Mouse (Mus musculus) forebrain, embryonic 14.5 days (tissue): ENCODE measurements at regions not wholly inside any gene's neighbourhood (a gene's known extent, or its start where the extent isn't known, plus 50 kb on each side); places are given as distances from the start of the nearest gene placed in this dataset.

ENCODE experiments used
- ATAC-seq: fragments of 200-750 bp; cut with Nextera tagmentation; 2 replicates; pipeline ENCODE4 v1.8.0; 2017; ENCODE audit warnings: mild to moderate bottlenecking, moderate library complexity
- DNase-seq: peaks from one replicate; pipeline ENCODE4 v3.0.0-alpha.2; 2015; ENCODE audit warnings: low spot score
- H3K27ac ChIP-seq: fragments of 300-500 bp; sonication (generic); 2 replicates; pipeline ENCODE4 v1.5.1; 2014; ENCODE audit warnings: low read depth, mild to moderate bottlenecking, control low read depth, low read length, moderate library complexity
- H3K27me3 ChIP-seq: fragments of 300-500 bp; sonication (generic); replicated peaks from 2 replicates; pipeline ENCODE4 v1.6.1; 2014; ENCODE audit warnings: low read length, control low read depth, mixed read lengths; ENCODE audit not compliant: control insufficient read depth, insufficient read depth
- H3K36me3 ChIP-seq: fragments of 300-500 bp; sonication (generic); 2 replicates; pipeline ENCODE4 v1.6.1; 2014; ENCODE audit warnings: low read length, control low read depth; ENCODE audit not compliant: control insufficient read depth, insufficient read depth
- H3K4me1 ChIP-seq: fragments of 300-500 bp; sonication (generic); 2 replicates; pipeline ENCODE4 v1.6.1; 2014; ENCODE audit warnings: antibody characterized with exemption, low read length, control low read depth; ENCODE audit not compliant: control insufficient read depth, insufficient read depth
- H3K4me2 ChIP-seq: fragments of 300-500 bp; sonication (generic); 2 replicates; pipeline ENCODE4 v1.6.1; 2014; ENCODE audit warnings: mild to moderate bottlenecking, control low read depth, low read length
- H3K4me3 ChIP-seq: fragments of 300-500 bp; sonication (generic); 2 replicates; pipeline ENCODE4 v1.5.1; 2014; ENCODE audit warnings: low read depth, low read length, control low read depth
- H3K9ac ChIP-seq: fragments of 300-500 bp; sonication (generic); 2 replicates; pipeline ENCODE4 v1.6.1; 2014; ENCODE audit warnings: mild to moderate bottlenecking, low read length, control low read depth, moderate library complexity
- H3K9me3 ChIP-seq: fragments of 300-500 bp; sonication (generic); replicated peaks from 2 replicates; pipeline ENCODE4 v1.6.1; 2016; ENCODE audit warnings: low read length, control low read depth, mixed read lengths; ENCODE audit not compliant: control insufficient read depth
- WGBS: fragments of 180-500 bp; shearing (Covaris S2); extraction: QIAGEN DNeasy Blood & Tissue Kit; methylation state at CpG from one replicate; pipeline ENCODE4 v1.1.7; 2014; 5-methylcytosine and 5-hydroxymethylcytosine counted together

GRCm38 (mm10) chr3:154451169-154451568, 120.7 kb upstream of the Lhx8 start:
- no peak overlapping the region for H3K27ac ChIP-seq
- no peak overlapping the region for H3K4me3 ChIP-seq
- 89% methylated on average over 7 of the region's 7 CpGs for WGBS
- no peaks in the 10 kb centered on the region for H3K27me3 ChIP-seq
- DNase-seq (no peak), ATAC-seq (no peak)
- H3K36me3 ChIP-seq: no peaks in the 10 kb centered on the region
- H3K9ac ChIP-seq: no peak overlapping the region
- no peak overlapping the region for H3K4me2 ChIP-seq
- H3K9me3 ChIP-seq: no peaks in the 10 kb centered on the region; the same call in 1 of the 2 replicates
- H3K4me1 ChIP-seq: no peaks in the 10 kb centered on the region

GRCm38 (mm10) chr3:154443351-154444075, 113.1 kb upstream of the Lhx8 start:
- Histone ChIP-seq H3K36me3 (no peaks in the 10 kb centered on the region), H3K9me3 (no peaks in the 10 kb centered on the region; the same call in 1 of the 2 replicates), H3K4me3 (no peak overlapping the region), H3K4me2 (no peak overlapping the region), H3K27me3 (no peaks in the 10 kb centered on the region), H3K27ac (no peak overlapping the region), H3K9ac (no peak overlapping the region), H3K4me1 (no peaks in the 10 kb centered on the region)
- 88% methylated on average over 10 of the region's 10 CpGs for WGBS
- ATAC-seq: no peak
- DNase-seq: no peak

- H3K36me3 ChIP-seq: no peaks in the 10 kb centered on the region
- H3K27me3 ChIP-seq: no peaks in the 10 kb centered on the region
- H3K4me1 ChIP-seq: no peaks in the 10 kb centered on the region
- DNase-seq (peak; percentile 39), ATAC-seq (peak; percentile 44; the same call in 1 of the 2 replicates)
- H3K9ac ChIP-seq: no peak overlapping the region
- no peak overlapping the region for H3K27ac ChIP-seq
- no peak overlapping the region for H3K4me2 ChIP-seq
- no peak overlapping the region for H3K4me3 ChIP-seq
- no peaks in the 10 kb centered on the region for H3K9me3 ChIP-seq
These were observed 111.0 kb upstream of the Lhx8 start for GRCm38 (mm10) chr3:154441454-154441853.

- no peak overlapping the region for H3K27ac ChIP-seq
- H3K4me2 ChIP-seq: no peak overlapping the region
- no peak overlapping the region for H3K4me3 ChIP-seq
- ATAC-seq: peak; percentile 32; the same call in 1 of the 2 replicates
- H3K4me1 ChIP-seq: no peaks in the 10 kb centered on the region
- no peaks in the 10 kb centered on the region for H3K36me3 ChIP-seq
- WGBS: 7% methylated on average over 2 of the region's 2 CpGs
- no peak overlapping the region for H3K9ac ChIP-seq
- H3K27me3 ChIP-seq: no peaks in the 10 kb centered on the region
- DNase-seq: peak; percentile 11
- H3K9me3 ChIP-seq: no peaks in the 10 kb centered on the region
These were observed 110.4 kb upstream of the Lhx8 start for GRCm38 (mm10) chr3:154440899-154441298.

- Histone ChIP-seq H3K9me3 (no peaks in the 10 kb centered on the region), H3K27me3 (no peaks in the 10 kb centered on the region), H3K27ac (no peak overlapping the region), H3K36me3 (no peaks in the 10 kb centered on the region), H3K4me1 (no peaks in the 10 kb centered on the region), H3K9ac (no peak overlapping the region), H3K4me2 (no peak overlapping the region), H3K4me3 (no peak overlapping the region)
- peak; percentile 30 for DNase-seq
- 79% methylated on average over 7 of the region's 7 CpGs for WGBS
- ATAC-seq: no peak
These were observed 100.4 kb upstream of the Lhx8 start for GRCm38 (mm10) chr3:154430856-154431255.

- H3K27me3 ChIP-seq: no peaks in the 10 kb centered on the region
- no peak overlapping the region for H3K4me3 ChIP-seq
- no peaks in the 10 kb centered on the region for H3K36me3 ChIP-seq
- no peaks in the 10 kb centered on the region for H3K4me1 ChIP-seq
- ATAC-seq (no peak), DNase-seq (no peak)
- 91% methylated on average over 6 of the region's 6 CpGs for WGBS
- no peaks in the 10 kb centered on the region for H3K9me3 ChIP-seq
- H3K9ac ChIP-seq: no peak overlapping the region
- no peak overlapping the region for H3K4me2 ChIP-seq
- no peak overlapping the region for H3K27ac ChIP-seq
These were observed 99.2 kb upstream of the Lhx8 start for GRCm38 (mm10) chr3:154429666-154430065.

GRCm38 (mm10) chr3:154424589-154424988, 94.1 kb upstream of the Lhx8 start:
- Histone ChIP-seq H3K27me3 (no peaks in the 10 kb centered on the region), H3K36me3 (no peaks in the 10 kb centered on the region), H3K27ac (no peak overlapping the region), H3K4me3 (no peak overlapping the region), H3K4me1 (no peaks in the 10 kb centered on the region), H3K9me3 (no peaks in the 10 kb centered on the region), H3K4me2 (no peak overlapping the region), H3K9ac (no peak overlapping the region)
- DNase-seq (no peak), ATAC-seq (no peak)
- WGBS: 66% methylated on average over 5 of the region's 5 CpGs

- ATAC-seq: no peak
- no peak for DNase-seq
- Histone ChIP-seq H3K4me3 (no peak overlapping the region), H3K27me3 (no peaks in the 10 kb centered on the region), H3K27ac (no peak overlapping the region), H3K9ac (no peak overlapping the region), H3K4me1 (no peaks in the 10 kb centered on the region), H3K4me2 (no peak overlapping the region), H3K9me3 (no peaks in the 10 kb centered on the region), H3K36me3 (no peaks in the 10 kb centered on the region)
- WGBS: 87% methylated on average over 7 of the region's 7 CpGs
These were observed 91.0 kb upstream of the Lhx8 start for GRCm38 (mm10) chr3:154421461-154421950.

- Histone ChIP-seq H3K4me3 (no peak overlapping the region), H3K4me2 (no peak overlapping the region), H3K27me3 (no peaks in the 10 kb centered on the region), H3K4me1 (no peaks in the 10 kb centered on the region), H3K36me3 (no peaks in the 10 kb centered on the region), H3K9me3 (no peaks in the 10 kb centered on the region), H3K9ac (no peak overlapping the region), H3K27ac (no peak overlapping the region)
- DNase-seq (no peak), ATAC-seq (no peak)
- 76% methylated on average over 4 of the region's 4 CpGs for WGBS
These were observed 87.8 kb upstream of the Lhx8 start for GRCm38 (mm10) chr3:154418177-154418832.
